Mouse (Mus musculus) heart, embryonic 12.5 days (tissue): Measurements from ENCODE around the gene Il4ra. TPM values are rescaled to one million over a fixed set of nuclear protein-coding genes. Genes with fewer than 3 reads are reported as not detected.

Source experiments
- ATAC-seq: fragments of 200-750 bp; cut with Nextera tagmentation; 2 replicates; pipeline ENCODE4 v1.8.0; 2017; ENCODE audit warnings: moderate TSS enrichment, moderate library complexity; ENCODE audit not compliant: insufficient number of reproducible peaks, low FRiP score
- H3K27ac ChIP-seq: fragments of 300-500 bp; sonication (generic); 2 replicates; pipeline ENCODE4 v1.5.1; 2016; ENCODE audit warnings: mild to moderate bottlenecking, moderate library complexity; ENCODE audit not compliant: poor library complexity, severe bottlenecking
- H3K27me3 ChIP-seq: fragments of 300-500 bp; sonication (generic); replicated peaks from 2 replicates; pipeline ENCODE4 v1.6.1; 2016; ENCODE audit warnings: mild to moderate bottlenecking, moderate library complexity
- H3K36me3 ChIP-seq: fragments of 300-500 bp; sonication (generic); 2 replicates; pipeline ENCODE4 v1.6.1; 2016; ENCODE audit warnings: mild to moderate bottlenecking, moderate library complexity
- H3K4me1 ChIP-seq: fragments of 300-500 bp; sonication (generic); replicated peaks from 2 replicates; pipeline ENCODE4 v1.6.1; 2016; ENCODE audit warnings: mild to moderate bottlenecking
- H3K4me2 ChIP-seq: fragments of 300-500 bp; sonication (generic); 2 replicates; pipeline ENCODE4 v1.6.1; 2016; ENCODE audit warnings: mild to moderate bottlenecking, moderate library complexity
- H3K4me3 ChIP-seq: fragments of 300-500 bp; sonication (generic); 2 replicates; pipeline ENCODE4 v1.5.1; 2016; ENCODE audit warnings: mild to moderate bottlenecking
- H3K9ac ChIP-seq: fragments of 300-500 bp; sonication (generic); 2 replicates; pipeline ENCODE4 v1.6.1; 2016; ENCODE audit warnings: mild to moderate bottlenecking, moderate library complexity
- H3K9me3 ChIP-seq: fragments of 300-500 bp; sonication (generic); replicated peaks from 2 replicates; pipeline ENCODE4 v1.6.1; 2016; ENCODE audit warnings: mild to moderate bottlenecking, moderate library complexity
- WGBS: fragments of 180-500 bp; shearing (Covaris S2); methylation state at CpG from one replicate; pipeline ENCODE4 v1.1.7; 2016; 5-methylcytosine and 5-hydroxymethylcytosine counted together
- polyA plus RNA-seq: library from polyadenylated mRNA; unstranded; fragments of >200 nt; fragmentation: Nextera tagmentation; extraction: Ambion mirVana; gene quantifications from 2 replicates; pipeline ENCODE4 v1.2.1, GENCODE M21; 2016

The Il4ra gene
- polyA plus RNA-seq, 1 experiment from 2014 or later, result 3.5 TPM

DNA sequence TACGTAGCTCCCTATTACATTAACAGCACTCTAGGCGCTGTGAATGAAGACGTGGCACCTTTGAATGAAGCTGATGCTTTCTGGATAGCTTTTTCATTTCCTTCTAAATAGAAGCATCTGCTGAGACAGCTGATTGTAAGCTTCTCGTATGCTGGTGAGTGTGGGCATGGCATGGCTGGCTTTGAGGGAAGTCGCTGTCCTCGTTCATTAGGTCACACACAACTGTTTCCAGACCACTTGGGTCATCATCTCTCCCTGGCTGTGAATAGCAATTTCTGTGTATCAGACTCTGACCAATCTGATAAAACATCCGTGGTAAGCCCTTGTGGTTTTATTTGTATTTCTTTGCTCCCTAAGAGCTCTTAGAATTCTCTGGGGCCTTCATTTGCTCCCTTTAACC lies 66.1 kb downstream of the Il4ra start:
- no peak overlapping the region for H3K9ac ChIP-seq
- H3K9me3 ChIP-seq, result 0 out of 2 replicates have a peak, but pooled peaks cover 3% of the 10 kb centered on the region
- H3K36me3 ChIP-seq, result no peaks in the 10 kb centered on the region
- no peak overlapping the region for H3K27ac ChIP-seq
- H3K4me1 ChIP-seq, result peaks cover 9% of the 10 kb centered on the region; the same call in 1 of the 2 replicates
- no peak for ATAC-seq
- H3K4me3 ChIP-seq, result no peak overlapping the region
- H3K4me2 ChIP-seq, result no peak overlapping the region
- no peaks in the 10 kb centered on the region for H3K27me3 ChIP-seq
- 75% methylated on average over 7 of the region's 7 CpGs for WGBS

GRCm38 (mm10) chr7:125620077-125620476 lies 68.2 kb downstream of the Il4ra start:
- H3K4me3 ChIP-seq, result no peak overlapping the region
- H3K27ac ChIP-seq, result no peak overlapping the region
- no peak for ATAC-seq
- no peak overlapping the region for H3K9ac ChIP-seq
- H3K9me3 ChIP-seq, result 0 out of 2 replicates have a peak, but pooled peaks cover 3% of the 10 kb centered on the region
- 65% methylated on average over 4 of the region's 4 CpGs for WGBS
- H3K4me2 ChIP-seq, result no peak overlapping the region
- H3K36me3 ChIP-seq, result no peaks in the 10 kb centered on the region
- no peaks in the 10 kb centered on the region for H3K27me3 ChIP-seq
- peaks cover 12% of the 10 kb centered on the region; the same call in 1 of the 2 replicates for H3K4me1 ChIP-seq

DNA sequence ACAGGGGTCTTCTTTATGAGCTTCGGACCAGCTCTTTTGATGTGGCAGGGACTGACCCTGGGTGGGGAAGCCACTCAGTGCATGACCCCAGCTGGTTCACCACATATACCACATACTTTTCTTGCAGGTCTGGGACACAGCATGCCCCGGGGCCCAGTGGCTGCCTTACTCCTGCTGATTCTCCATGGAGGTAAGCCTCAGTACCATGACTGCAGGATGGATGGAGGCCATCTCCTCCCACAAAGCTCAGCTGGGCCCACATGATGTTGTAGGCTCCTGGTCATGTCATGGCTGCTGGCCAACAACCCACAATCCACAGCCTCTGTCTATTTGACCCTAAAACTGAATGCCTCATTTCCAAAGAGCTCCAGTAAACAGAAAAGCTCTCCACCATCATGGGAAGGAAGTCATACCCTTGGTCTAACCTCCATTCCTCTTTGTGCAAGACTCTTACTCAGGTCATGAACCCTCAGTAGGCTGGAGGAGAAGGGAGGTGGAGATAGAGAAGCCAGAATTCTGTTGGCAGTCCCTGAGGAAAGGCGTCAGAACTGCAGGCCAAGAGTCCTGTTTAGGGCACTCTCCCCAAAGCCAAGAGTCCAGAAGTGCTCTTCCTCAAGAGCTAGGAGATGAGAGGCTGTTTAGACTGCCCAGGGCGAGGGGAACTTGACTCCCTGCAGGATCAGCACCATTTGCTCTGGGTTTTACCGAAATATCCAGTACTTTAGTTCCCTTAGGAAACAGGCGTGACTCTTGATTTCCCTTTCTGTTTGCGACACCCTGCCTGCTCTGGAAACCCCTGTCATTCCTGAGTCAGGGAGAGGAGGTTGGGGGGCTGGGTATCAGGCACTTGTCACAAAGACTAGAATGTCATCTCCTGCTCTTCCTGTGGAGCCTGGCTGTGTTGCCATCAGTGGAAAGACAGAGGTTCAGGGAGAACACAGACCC lies 71.1 kb downstream of the Il4ra start:
- ATAC-seq, result no peak
- Histone ChIP-seq H3K27ac (no peak overlapping the region), H3K9ac (no peak overlapping the region), H3K36me3 (no peaks in the 10 kb centered on the region), H3K4me3 (no peak overlapping the region), H3K4me2 (no peak overlapping the region), H3K4me1 (peaks cover 6% of the 10 kb centered on the region; the same call in 1 of the 2 replicates), H3K9me3 (0 out of 2 replicates have a peak, but pooled peaks cover 3% of the 10 kb centered on the region), H3K27me3 (no peaks in the 10 kb centered on the region)
- 60% methylated on average over 7 of the region's 7 CpGs for WGBS

DNA sequence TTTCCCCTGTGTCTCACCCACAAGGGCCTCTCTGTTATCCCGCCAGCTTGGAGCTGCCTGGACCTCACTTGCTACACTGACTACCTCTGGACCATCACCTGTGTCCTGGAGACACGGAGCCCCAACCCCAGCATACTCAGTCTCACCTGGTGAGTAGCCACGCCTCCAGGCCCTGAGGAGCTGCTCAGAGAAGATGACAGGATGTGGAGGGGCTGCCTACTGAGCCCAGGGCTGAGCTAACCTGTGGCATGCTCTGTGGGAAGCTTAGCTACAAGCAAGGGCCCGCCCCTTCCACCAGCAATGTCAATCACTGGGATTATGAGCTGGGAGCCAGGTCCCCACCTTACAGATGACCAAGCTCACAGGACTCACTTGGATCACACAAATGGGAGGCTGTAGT lies 73.3 kb downstream of the Il4ra start:
- ATAC-seq, result no peak
- 69% methylated on average over 4 of the region's 4 CpGs for WGBS

DNA sequence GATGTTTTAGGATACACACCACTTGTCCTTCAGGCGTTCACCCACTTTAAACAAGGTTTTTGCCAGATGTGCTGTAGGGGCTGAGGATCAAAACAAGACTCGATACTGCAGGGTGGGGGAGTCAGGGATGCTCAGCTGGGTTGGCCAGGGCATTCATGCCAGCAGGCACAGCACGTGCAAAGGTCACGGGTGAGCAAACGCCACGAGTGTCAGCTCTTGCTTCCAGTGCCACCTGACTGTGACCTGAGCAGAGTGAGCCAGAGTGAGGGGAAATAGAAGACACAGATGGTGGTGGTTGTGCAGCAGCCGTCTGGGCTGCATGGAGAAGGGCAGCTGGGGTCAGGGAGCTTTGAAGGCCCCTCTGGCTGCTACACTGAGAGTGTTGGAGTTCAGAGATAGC lies 73.9 kb downstream of the Il4ra start:
- Histone ChIP-seq H3K27ac (no peak overlapping the region), H3K4me2 (no peak overlapping the region), H3K9me3 (peaks cover 5% of the 10 kb centered on the region), H3K9ac (no peak overlapping the region), H3K27me3 (no peaks in the 10 kb centered on the region), H3K36me3 (no peaks in the 10 kb centered on the region), H3K4me3 (no peak overlapping the region), H3K4me1 (peaks cover 12% of the 10 kb centered on the region)
- WGBS, result 65% methylated on average over 7 of the region's 7 CpGs
- ATAC-seq, result no peak

More for the DNA sequence above, 73.3 kb downstream of the Il4ra start:
- no peak overlapping the region for H3K4me3 ChIP-seq
- no peaks in the 10 kb centered on the region for H3K27me3 ChIP-seq
- H3K4me1 ChIP-seq, result peaks cover 8% of the 10 kb centered on the region; the same call in 1 of the 2 replicates
- H3K36me3 ChIP-seq, result no peaks in the 10 kb centered on the region
- H3K4me2 ChIP-seq, result no peak overlapping the region
- no peak overlapping the region for H3K27ac ChIP-seq
- H3K9me3 ChIP-seq, result peaks cover 5% of the 10 kb centered on the region
- H3K9ac ChIP-seq, result no peak overlapping the region

Other genes starting within 250 kb of the Il4ra start
- gene Kdm8, start 107.4 kb upstream of the Il4ra start, polyA plus RNA-seq, result 5.9 and 7.0 TPM in 2 replicates
- gene Nsmce1, start 60.5 kb upstream of the Il4ra start, polyA plus RNA-seq, result 97.1 and 98.8 TPM in 2 replicates
- gene Il21r, start 51.3 kb downstream of the Il4ra start, polyA plus RNA-seq, result 0.18 and 0.23 TPM in 2 replicates
- gene Gtf3c1, start 155.7 kb downstream of the Il4ra start, polyA plus RNA-seq, result 43.7 TPM in 2 replicates
- gene D430042O09Rik, start 155.8 kb downstream of the Il4ra start, polyA plus RNA-seq, result 9.4 and 10.3 TPM in 2 replicates